Mouse (Mus musculus) embryonic fibroblast, embryonic 13.5 days (primary cell): ENCODE measurements around the gene Ndufb7.

ENCODE experiments used
- CTCF ChIP-seq: IDR thresholded peaks from 2 replicates; pipeline ENCODE4 v1.5.1; 2011; ENCODE audit warnings: mild to moderate bottlenecking, control low read depth, low read length, moderate library complexity, borderline replicate concordance; ENCODE audit not compliant: insufficient read depth
- POLR2A ChIP-seq: IDR thresholded peaks from 2 replicates; pipeline ENCODE4 v1.6.1; 2011; ENCODE audit warnings: low read depth, mild to moderate bottlenecking, control low read depth, low read length, moderate library complexity

- TF ChIP-seq CTCF (no peak), POLR2A (peak; percentile 88)
These were observed 27.9 kb downstream of the Ndufb7 start for GRCm38 (mm10) chr8:83594167-83595049.
